Mouse (Mus musculus) naive thymus-derived CD4-positive, alpha-beta T cell, adult 2 months (primary cell): ENCODE measurements around the gene Emp1.
A peak's percentile ranks its signal among the peaks of the same experiment; 100 is the strongest.

Experiments
- DNase-seq: peaks from one replicate; pipeline ENCODE4 v3.0.0-alpha.2; 2011; ENCODE audit warnings: low read depth

Emp1 gene

DNA sequence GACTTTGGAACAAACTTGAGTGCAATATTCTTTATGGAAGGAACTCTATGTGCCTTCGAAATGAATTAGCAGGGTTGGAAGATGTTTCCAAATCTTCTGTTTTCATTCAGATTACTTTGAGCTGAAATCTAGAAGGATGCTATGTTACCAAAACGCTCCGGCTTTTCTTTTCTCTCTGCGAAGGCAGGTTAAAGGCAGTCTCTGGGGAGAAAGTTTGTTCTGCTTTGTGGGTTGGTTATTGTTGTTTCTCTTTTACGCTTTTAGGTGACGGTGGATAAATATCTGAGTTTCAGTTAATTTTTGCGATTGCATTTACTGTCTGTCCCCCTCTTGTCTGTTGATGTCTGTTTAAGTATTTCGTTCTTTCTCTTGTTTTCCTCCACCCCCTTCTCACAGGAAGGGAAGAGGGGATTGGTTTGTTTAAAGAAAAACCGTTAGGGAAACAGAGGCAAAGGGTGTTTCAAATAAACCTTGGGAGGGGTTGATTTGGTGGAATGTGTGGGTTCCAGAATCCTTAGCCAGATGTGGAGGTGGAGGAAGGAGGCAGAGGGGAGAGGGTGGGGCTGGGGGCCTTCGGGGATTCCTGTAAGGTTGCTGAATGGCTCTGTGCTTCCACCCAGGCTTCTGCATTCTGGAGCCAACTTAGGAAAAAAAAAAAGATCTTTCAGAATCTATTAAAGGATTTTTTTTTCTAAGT, 1.1 kb downstream of the Emp1 start:
- DNase-seq = peak; percentile 21

DNA sequence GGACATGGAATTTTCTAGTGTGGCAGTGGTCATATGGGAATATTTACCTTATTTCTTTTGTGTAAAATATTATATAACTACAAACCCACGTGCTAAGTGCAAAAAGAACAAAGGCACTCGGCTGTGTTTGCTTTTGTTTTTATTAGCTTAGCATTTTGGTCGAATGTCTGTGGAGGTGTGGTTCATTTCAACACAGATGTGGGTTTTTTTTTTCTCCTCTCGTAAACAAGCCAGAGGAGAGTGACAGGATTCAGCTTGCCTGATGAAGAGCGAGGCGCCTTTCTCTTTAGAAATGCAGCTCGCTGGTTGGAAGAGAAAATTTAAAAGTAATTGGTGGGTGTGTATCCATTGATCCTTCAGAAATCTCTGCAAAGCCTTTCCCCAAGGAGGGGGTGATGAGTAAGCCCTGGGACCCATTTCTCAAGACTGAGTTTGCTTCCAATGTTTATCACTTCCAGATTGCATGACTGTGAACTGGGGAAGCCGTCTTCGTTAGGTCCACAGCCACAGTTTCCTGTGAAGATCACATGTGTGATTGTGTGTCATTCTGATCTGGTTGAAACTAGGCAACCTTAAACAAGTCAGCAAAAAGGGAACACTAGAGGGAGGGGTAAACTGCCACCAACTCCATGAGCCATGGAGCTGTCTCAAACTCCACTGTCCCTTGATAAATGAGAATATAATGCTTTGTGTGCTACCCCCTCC, 1.8 kb downstream of the Emp1 start:
- DNase-seq = peak; percentile 80

DNA sequence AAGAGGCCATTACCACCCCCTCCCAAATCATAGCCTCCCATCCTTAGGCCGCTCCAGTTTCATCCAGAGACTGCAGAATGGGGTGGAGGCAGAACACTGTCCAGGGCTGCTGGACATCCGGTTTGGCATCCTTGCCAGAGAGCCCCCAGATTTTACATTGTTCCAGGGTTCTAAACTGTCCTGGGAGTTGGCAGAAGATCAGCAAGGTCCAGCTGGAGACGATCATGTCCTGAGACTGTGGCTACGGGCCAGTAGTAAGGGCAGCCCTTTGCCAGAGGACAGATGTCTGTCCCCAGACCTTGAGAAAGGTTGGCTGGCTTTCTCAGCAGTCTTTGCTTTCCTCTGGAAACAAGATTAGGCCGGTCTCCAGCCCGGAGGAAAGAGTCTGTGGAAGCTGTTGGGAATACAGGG, 2.6 kb downstream of the Emp1 start:
- DNase-seq = no peak

DNA sequence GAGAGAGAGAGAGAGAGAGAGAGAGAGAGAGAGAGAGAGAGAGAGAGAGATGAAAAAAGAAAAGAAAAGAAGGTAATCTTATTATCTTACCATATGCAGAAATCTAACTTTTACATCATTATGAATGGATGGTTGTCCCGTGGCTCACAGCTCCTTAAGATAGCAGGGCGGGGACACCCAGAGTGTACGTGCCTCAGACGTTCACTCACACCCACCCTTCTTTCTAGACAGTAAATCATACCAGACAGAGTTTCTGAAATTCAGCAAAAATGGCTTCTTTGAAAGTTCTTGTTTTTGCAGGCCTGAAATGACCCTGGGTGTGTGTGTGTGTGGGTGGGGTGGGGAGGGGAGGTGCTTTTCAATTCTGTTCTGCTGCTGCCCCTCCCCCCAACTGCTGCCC, 3.3 kb downstream of the Emp1 start:
- DNase-seq = no peak

DNA sequence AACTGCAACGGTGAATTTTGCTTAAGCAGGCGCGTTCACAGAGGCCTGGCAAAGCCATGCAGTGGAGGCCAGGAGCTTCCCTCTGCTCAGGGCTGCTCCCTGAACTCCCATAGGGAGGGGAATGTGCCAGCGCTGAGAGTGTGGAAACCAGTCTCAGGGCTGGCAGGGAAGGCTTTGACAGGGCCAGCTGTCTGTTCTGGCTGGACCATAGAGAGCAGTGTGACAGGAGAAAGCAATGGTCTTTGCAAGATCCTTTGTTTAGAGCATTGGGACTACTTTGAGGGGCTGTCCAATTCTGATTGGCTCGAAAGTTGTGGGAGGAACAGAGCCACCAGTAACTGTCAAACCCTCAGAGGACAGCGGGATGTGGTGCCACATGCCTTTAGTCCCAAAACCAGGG, 5.9 kb downstream of the Emp1 start:
- DNase-seq = no peak

DNA sequence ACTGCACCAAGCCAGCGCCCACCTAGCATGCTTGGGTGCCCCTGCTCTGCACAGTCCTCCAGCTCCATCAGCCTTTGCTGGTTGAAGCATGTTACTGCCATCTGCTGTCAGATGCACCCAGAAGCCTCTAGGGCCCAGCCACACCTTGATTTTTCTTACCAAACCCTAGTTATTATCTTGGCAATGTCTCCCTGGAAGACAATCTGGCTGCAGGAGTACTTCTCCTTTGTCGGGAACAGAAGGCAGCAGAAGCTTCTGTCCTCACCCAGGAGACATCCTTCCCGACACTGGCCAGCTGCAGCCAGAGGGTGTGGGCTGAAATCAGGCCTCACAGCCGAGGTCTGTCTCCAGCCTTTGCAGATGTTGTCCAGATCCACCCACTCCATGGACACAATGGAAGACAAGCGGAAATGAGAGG, 7.2 kb downstream of the Emp1 start:
- no peak for DNase-seq

DNA sequence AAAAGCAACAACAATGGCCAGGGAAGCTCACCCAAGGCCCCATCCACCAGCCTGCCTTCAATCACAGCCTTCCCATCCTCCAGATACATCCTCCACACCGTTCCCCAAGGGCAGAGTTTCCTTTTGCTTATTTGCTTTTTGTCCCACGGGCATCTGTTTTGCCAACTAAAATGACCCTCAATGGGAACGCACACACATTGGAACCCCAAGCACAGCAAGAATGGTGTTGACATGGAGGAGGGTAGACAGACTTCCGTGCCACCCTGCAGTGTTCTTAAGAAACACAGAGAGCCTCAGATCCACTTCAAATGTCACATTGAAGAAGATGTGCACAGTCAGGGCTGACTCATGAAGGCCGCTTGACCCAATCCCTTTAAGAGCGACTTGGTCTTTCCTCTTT, 8.6 kb downstream of the Emp1 start:
- no peak for DNase-seq

DNA sequence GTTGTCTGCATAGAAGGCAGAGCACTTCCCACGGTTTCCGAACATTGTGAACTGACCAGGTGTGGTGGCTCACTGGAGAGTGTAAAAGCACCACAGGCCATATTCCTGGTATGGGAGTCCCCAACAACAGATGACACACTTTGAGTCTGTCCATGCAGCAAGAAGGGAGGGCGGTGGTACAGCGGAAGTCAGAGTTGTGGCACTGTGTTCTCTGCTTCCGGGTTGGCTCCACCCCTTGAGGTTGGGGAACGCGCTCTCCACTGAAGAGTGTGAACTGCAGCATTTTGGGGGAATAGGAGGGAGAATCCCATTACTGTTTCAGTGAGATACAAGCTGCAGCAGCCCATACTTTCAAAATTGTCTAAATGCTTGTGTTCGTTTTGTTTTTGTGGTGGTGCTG, 11.0 kb downstream of the Emp1 start:
- peak; percentile 40 for DNase-seq

DNA sequence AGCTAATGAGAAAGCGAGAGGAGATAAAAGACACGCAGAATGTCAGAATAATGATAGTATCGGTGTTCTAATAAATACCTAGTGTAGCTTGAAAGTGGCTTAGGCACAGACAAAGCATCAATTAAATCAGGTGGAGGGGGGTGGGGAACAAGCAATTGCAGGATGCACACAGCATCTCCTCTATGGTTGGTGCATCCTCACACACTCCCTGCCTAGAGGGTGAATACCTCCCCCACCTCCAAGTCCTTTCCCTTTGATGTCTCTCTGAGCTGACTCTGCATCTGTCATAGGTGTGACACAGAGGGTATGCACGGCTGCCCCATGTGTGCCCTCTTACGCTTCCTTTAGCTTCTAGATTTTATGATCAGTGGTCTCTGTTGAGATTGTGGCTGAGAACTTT, 13.5 kb downstream of the Emp1 start:
- no peak for DNase-seq

DNA sequence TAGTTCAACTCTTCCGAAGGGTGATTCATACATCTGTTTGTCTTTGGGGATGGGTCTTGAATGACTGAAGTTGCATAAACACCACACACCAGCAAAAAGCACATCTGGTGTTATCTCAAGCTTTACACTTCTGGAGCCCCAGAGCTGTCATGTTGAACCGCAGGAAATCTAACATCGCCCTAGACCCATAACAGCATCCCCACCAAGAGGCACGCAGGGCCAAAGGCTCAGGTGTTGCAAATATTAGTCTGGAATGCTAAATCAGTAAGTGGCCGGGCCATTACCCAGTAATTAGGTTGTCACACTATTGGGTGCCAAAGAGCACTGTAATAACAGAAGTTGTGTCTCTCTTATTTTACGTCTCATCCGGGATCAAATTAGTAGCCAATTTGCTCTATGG, 13.9 kb downstream of the Emp1 start:
- DNase-seq = no peak

DNA sequence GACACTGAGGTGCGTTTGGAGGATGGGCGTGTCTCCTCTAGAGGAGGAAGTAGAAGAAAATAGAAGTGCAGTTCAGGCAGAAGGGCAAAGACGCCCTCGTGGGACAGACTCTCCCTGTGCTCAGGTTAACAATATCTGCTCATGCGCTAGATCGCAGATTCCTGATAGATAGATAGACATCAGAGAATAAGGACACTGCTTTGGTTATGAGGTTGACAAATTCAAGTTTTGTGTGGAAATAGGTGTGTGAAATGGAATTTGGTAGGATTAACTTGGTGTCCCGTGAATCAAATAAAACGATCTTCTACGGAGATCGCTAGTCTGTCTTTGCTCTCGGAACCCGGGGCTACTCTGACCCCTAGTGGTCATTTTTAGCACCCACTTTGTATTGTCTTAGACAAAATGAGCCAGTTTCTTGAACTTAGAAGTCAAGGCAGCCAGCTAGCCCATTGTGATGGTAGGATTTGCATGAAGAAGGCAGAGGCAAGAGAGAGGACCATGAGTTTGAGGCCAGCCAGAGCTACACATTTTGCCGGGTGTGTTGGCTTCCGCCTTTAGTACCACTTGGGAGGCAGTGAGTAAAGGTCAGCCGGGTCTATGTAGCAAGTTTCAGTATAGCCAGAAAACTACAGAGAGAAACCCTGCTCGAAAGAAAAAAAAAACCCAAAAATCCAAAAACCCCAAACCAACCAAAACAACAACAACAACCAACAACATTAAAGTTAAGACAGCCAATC, 15.4 kb downstream of the Emp1 start:
- DNase-seq = peak; percentile 85

DNA sequence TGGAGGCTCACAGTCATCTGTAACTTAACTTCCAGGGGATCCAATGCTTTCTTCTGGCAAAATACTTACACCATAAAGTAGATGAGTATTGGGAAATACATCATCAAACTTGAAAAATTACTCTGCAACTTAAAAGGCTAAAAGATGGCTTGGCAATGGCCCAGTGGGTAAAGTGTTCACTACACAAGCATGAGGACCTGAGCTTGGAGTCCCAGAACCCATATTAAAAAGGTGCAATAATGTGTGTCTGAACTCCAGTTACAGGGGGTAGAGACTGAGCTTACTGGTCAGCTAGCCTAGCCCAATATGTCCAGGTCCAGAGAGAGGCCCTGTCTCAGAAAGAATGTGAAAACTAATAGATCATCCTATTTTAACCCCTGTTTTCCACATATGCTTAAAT, 21.6 kb downstream of the Emp1 start:
- DNase-seq = no peak

DNA sequence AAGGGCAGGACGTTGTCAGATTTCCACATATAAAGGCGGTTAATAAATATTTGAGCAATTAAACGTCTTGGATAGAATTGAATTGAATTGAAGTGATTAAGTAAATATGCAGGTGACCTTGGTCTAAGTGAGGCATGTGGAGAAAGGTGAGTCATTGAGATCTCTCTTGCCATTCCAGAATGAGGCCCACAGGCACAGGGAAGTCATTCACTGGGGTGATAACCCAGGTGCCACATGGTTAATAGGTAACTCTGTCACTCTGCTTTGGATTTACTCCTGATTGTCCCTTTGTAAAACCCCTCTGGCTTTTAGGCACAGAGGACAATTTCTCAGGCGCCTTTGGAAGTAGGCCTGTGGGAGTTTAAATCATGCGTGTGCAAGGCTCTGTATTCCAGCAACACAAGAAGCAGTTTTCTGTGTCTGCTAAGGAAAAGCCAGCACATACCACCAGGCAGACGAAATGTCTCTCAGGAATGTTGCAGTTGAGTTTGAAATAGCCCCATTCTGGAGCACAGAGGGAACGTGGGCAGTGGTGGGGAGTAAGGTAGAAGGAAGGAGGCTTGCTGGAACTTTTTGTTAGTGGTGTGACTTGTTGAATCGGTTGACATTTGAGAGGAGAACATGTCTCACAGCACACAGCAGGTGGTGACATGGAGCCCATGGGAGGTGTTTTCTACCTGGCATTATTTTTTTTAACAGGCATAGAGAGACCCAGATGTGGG, 23.6 kb downstream of the Emp1 start:
- no peak for DNase-seq

DNA sequence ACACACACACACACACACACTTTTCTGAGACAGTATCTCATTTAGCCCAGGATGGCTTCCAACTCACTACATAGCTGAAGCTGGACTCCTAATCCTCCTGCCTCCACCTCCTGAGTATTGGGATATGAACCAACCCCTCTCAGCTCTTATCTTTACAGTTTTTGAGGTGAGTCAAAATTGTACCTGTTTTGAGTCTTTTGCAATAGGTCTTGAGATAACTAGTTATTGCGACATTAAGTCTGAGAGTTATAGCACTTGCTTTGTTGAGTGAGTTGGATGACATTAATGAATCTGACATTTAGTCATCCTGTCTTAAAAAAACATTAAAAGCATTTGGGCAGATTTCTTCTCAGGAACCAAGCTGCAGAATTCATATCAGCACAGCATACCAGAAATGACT, 25.3 kb downstream of the Emp1 start:
- DNase-seq = no peak

DNA sequence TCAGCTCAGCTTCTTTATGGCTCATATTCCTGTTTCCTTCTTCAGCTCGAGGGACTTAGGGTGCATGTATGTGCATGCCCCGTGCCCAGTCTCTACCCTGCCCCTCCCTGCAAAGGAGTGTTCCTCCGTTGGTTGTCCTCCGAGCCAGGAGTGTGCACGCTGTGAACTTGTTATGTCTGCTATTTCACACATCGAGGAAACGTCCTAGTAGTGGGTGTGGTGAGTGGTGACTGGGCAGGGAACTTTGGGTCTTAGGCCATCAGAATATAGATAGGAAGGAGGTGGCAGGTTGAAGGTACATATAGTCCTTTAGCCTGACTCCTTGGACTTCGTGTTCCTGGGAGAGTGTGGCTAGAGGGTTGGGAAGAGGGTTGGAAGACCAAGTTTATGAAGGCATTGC, 26.4 kb downstream of the Emp1 start:
- DNase-seq = no peak

DNA sequence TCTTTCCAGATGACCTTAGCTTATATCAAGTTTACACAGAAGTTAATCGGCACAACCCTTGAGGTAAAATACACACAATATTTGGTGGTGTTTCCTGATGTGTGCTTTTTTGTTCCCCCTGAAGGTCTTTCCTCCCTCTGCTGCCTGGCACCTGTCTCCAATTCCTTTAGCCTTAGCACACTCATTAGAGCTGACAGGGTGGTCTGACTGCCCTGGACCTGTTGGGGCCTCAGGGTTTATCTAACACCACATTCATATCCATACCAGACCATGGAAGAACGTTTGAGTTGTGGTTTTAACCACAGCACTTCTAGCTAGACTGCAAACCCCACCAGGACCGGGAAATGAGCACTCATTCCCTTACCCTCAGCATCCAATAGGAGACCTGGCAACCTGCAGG, 28.1 kb downstream of the Emp1 start:
- no peak for DNase-seq

DNA sequence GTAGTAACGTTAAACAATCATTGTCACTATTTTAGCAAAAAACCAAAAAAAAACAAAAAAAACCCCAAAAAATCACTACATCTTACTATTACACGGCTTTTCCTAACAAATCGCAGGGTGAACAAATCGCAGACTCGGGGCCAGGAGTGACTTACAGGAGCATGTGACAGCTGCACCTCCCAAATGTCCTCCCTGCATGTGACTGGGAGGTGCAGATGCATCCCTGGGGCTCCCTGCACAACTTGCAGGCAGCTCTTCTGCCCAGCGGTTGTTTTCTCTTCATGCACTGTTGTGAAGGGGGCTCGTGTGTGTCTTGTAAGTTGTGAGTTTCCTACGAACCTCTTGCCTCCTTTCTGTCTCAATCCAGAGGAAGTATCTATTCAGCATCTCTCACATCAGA, 33.0 kb downstream of the Emp1 start:
- no peak for DNase-seq

DNA sequence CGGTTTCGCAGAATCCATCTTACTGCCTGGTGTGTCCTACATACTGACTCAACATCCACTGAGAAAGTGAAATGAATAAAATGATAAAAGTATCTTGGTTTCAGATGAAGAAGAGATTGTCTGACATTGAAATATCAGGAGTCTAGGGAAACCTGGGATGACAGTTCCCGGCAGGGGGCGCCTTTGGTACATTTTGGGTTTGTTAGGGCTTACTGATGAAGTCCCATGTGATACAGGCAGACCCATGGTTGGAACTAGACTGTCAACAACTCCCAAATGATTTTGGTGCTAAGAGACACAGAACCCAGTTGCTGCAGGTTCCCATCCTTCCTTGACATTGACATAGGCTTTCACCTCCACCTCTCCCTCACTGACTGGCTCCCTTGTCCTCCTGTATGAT, 34.7 kb downstream of the Emp1 start:
- peak; percentile 27 for DNase-seq

DNA sequence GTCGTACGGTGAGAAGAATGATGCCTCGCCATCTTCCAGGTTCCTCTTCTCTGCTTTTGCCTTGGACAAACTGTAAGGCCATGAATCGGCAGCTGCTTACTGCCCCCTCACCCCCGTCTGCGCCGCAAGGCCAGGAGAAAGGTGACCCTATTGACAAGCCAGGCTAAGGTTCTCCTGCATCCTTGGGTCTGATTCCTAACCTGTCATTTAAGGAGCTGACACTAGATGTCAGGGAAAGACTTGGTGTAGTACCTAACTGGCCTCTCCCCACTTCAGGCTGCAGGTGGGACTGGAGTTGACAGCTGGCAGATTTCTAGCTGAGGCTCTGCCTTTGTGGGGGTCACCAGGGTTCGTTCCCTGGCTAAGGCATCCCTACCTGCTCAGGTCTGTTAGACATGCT, 35.4 kb downstream of the Emp1 start:
- DNase-seq = no peak

DNA sequence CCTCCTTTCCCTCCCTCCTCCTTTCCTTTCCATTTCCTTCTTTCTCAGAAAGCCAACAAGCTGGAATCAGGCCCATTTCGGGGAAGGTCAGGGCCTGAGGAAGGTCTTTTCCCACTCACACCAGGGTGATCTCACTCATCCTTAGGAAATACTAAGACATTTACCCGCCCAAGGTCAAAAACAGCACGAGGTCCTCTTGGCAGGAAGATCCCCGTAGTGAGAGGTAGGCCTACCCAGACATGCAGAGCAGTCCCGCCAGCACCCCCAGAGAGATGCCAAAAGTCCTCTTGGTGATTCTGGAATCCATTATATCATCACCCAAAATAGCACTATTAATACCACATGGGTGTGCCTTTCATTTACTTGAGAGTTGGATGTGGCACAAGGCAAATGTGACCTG, 36.5 kb downstream of the Emp1 start:
- DNase-seq = no peak

DNA sequence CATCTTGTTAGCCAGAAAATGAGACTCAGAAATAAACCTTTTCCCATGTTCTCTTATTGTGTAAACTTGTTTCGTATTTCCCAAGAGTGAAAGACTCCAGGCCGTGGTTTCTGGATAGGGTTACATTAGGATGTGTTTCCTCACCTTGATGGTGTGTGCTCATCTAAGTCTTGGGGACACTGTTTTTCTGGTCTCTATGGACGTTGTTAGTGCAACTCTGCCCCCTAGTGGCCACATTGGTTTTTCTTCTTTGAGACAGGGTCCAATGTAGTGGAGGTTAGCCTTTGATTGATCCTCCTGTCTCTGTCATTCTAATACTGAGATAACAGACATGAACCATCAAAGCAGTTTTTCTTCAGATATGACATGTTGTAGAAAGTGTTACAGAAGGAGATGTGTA, 38.0 kb downstream of the Emp1 start:
- DNase-seq = peak; percentile 81

DNA sequence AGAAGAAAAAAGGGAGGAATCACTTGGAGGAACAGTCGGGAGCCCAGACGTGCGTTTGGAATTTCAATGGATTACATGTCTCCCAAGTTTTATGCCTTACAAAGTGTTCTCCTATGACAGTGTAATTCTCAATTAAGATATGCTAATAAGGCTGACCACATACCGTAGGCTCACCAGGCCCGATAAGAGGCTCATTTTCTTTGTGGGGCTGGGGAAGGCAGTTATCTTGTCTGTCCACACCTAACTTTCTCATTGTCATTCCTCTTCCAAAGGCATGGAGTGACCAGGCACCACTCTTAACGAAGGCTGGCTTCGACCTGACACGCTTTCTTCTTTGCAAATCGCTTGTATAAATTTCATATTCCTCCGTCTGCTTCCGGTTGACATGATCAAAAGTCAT, 42.7 kb downstream of the Emp1 start:
- no peak for DNase-seq

DNA sequence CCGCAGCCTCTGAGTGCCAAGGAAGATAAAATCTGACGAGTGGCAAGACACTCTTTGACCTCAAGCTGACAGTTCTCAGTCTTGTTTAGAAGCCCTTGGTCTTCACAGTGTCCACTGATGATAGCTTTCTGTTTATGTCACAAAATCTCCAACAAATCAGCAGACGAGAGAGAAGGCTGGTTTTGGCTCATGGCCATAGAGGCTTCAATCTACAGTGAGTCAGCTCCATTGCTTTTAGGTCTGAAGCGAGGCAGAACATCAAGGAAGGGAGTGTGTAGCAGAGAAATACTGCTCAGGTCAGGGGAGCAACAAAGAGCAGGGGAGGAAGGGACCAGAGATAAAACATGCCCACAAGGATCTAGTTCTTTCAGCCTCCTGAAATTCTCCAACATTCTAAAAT, 45.0 kb downstream of the Emp1 start:
- no peak for DNase-seq
